Mouse (Mus musculus): ENCODE measurements around the gene Dnhd1.

The Dnhd1 gene

GRCm38 (mm10) chr7:105650639-105651435 is at the start of gene Dnhd1:
Dnhd1 (plus strand) TSS chr7:105650827.
- peak; percentile 38 for DNase-seq (ENCODE audit: low spot score)

GRCm38 (mm10) chr7:105602860-105603623 is 47.6 kb upstream of the Dnhd1 start:
- DNase-seq (ENCODE audit: low spot score), result peak; percentile 17

- DNase-seq (ENCODE audit: low spot score), result no peak
Measured at GRCm38 (mm10) chr7:105608467-105608866, 42.2 kb upstream of the Dnhd1 start.

GRCm38 (mm10) chr7:105611767-105612166 is 38.9 kb upstream of the Dnhd1 start:
- no peak for DNase-seq (ENCODE audit: low spot score)

- DNase-seq (ENCODE audit: low spot score), result no peak
Measured at GRCm38 (mm10) chr7:105614400-105614799, 36.2 kb upstream of the Dnhd1 start.

- DNase-seq (ENCODE audit: low spot score), result no peak
Measured at GRCm38 (mm10) chr7:105615720-105616119, 34.9 kb upstream of the Dnhd1 start.

GRCm38 (mm10) chr7:105616561-105616960 is 34.1 kb upstream of the Dnhd1 start:
- DNase-seq (ENCODE audit: low spot score), result no peak

- DNase-seq (ENCODE audit: low spot score), result no peak
Measured at GRCm38 (mm10) chr7:105617810-105618209, 32.8 kb upstream of the Dnhd1 start.

GRCm38 (mm10) chr7:105619701-105620100 is 30.9 kb upstream of the Dnhd1 start:
- DNase-seq (ENCODE audit: low spot score), result no peak

GRCm38 (mm10) chr7:105621053-105621452 is 29.6 kb upstream of the Dnhd1 start:
- no peak for DNase-seq (ENCODE audit: low spot score)

GRCm38 (mm10) chr7:105621646-105622292 is 28.9 kb upstream of the Dnhd1 start:
- DNase-seq (ENCODE audit: low spot score), result no peak

GRCm38 (mm10) chr7:105625397-105625796 is 25.2 kb upstream of the Dnhd1 start:
- DNase-seq (ENCODE audit: low spot score), result no peak

- DNase-seq (ENCODE audit: low spot score), result no peak
Measured at GRCm38 (mm10) chr7:105628633-105629032, 22.0 kb upstream of the Dnhd1 start.

GRCm38 (mm10) chr7:105632551-105632972 is 18.1 kb upstream of the Dnhd1 start:
- DNase-seq (ENCODE audit: low spot score), result no peak

GRCm38 (mm10) chr7:105633127-105633800 is 17.4 kb upstream of the Dnhd1 start, which contains the start of gene Trim3:
Trim3 (minus strand) TSS chr7:105633571.
- DNase-seq (ENCODE audit: low spot score), result peak; percentile 77

GRCm38 (mm10) chr7:105633801-105634135 is 16.9 kb upstream of the Dnhd1 start:
- no peak for DNase-seq (ENCODE audit: low spot score)

GRCm38 (mm10) chr7:105634272-105634920 is 16.2 kb upstream of the Dnhd1 start:
- no peak for DNase-seq (ENCODE audit: low spot score)

- no peak for DNase-seq (ENCODE audit: low spot score)
Measured at GRCm38 (mm10) chr7:105635726-105636125, 14.9 kb upstream of the Dnhd1 start.

GRCm38 (mm10) chr7:105638776-105639175 is 11.9 kb upstream of the Dnhd1 start:
- DNase-seq (ENCODE audit: low spot score), result no peak

GRCm38 (mm10) chr7:105639304-105639703 is 11.3 kb upstream of the Dnhd1 start:
- DNase-seq (ENCODE audit: low spot score), result no peak

- DNase-seq (ENCODE audit: low spot score), result no peak
Measured at GRCm38 (mm10) chr7:105639756-105640155, 10.9 kb upstream of the Dnhd1 start, which contains the start of gene Timm10b. Timm10b (plus strand) TSS chr7:105640056.
